Mouse (Mus musculus) G1E (cell line): ENCODE measurements at regions not wholly inside any gene's neighbourhood (a gene's known extent, or its start where the extent isn't known, plus 50 kb on each side); places are given as distances from the start of the nearest gene placed in this dataset.

Experiments used
- CTCF ChIP-seq: IDR thresholded peaks from 2 replicates; pipeline ENCODE4 v1.5.1; 2012; ENCODE audit warnings: low read depth, low read length, inconsistent platforms, mixed read lengths
- GATA1 ChIP-seq: IDR thresholded peaks from 2 replicates; pipeline ENCODE4 v1.6.1; 2012; ENCODE audit warnings: borderline replicate concordance, low read length, inconsistent platforms, mixed read lengths
- POLR2AphosphoS5 ChIP-seq: IDR thresholded peaks from 2 replicates; pipeline ENCODE4 v1.6.1; 2012; ENCODE audit warnings: low read depth, low read length, inconsistent platforms; ENCODE audit not compliant: insufficient replicate concordance
- TAL1 ChIP-seq: conservative IDR thresholded peaks from 2 replicates; pipeline ENCODE4 v1.6.1; 2012; ENCODE audit warnings: low read depth, low read length, inconsistent platforms, mixed read lengths

GRCm38 (mm10) chr12:59798051-59798450 lies 578.5 kb upstream of the Fbxo33 start:
- TF ChIP-seq CTCF, result no peak
- no peak for TF ChIP-seq TAL1
- no peak for TF ChIP-seq POLR2AphosphoS5
- no peak for TF ChIP-seq GATA1
